Mouse (Mus musculus): ENCODE data around the gene Nop53.
A peak's percentile ranks its signal among the peaks of the same experiment; 100 is the strongest.

The Nop53 gene

DNA sequence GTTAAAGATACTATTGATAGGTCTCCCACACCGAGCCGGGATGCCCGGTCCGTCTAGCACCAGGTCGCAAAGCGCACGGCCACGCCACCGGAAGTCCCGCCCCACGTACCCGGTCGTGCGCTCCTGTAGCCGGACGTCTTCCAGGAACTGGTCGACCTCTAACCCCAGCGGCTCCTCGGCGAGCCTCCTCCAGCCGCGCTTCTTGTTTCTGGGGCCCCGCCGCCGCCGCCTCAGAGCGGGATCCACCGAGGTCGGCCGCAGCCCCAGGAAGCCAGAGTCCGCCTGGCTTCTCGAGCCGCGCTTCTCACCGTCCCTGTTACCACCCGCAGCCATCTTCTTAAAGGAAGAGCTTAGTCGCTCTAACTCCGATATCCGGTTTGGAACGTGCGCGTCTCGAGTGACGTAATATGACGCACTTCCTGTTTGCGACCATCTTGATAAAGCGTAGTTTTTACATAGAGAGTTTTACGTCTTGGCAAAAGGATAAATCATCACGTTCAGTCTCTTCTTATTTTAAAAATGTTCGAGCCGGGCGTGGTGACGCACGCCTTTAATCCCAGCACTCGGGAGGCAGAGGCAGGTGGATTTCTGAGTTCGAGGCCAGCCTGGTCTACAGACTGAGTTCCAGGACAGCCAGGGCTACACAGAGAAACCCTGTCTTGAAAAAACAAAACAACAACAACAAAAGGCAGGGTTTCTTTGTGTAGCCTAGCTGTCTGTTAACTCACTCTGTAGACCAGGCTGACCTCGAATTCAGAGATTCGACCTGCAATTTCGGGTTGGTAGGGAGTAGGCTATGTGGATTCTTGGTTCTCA lies at the start of gene Nop53:
Gene Nop53 (minus strand): TSS at position 354 of the 816 bp plus-strand sequence.
- peak; percentile 98 for DNase-seq (ENCODE audit: low read depth, low spot score)

- DNase-seq (ENCODE audit: low read depth, low spot score) = no peak
Observed at GRCm38 (mm10) chr7:15993789-15994188, 47.9 kb upstream of the Nop53 start.

DNA sequence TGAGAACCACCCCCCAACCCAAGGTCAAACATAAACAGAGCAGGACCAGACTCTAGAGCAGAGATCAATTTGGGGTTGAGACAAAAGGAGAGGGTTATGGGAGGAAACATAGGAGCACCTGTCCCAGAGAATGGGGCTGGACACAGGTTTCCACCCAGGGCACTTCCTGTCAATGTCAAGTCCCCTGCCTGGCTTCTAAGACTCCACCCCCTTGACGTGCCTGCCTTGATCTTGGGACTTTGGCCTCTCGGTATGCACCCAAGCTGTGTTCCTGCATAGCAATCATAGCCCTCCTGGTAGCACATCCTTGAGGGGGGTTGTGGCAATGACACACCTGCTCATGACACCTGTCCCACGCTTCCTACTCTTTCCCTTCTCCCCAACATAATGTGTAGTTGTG lies 47.3 kb upstream of the Nop53 start:
- DNase-seq (ENCODE audit: low read depth, low spot score) = no peak

DNA sequence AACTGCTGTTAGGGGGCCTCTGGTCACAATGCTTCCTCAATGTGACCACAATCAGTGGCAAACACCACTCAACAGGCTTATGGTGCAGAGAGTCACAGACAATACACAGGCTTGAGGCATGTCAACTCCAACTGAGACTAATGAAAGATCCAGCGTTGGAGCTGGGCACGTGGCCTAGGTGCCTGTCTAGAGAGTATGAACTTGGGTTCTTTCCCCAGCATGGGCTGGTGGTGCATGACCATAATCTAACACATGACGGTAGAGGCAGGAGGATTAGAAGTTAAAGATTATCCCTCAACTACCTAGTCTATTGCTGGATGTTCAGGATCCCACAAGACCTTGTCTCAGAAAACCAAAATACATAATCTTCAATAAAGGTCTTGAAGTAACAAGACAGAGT lies 45.9 kb upstream of the Nop53 start:
- no peak for DNase-seq (ENCODE audit: low read depth, low spot score)

DNA sequence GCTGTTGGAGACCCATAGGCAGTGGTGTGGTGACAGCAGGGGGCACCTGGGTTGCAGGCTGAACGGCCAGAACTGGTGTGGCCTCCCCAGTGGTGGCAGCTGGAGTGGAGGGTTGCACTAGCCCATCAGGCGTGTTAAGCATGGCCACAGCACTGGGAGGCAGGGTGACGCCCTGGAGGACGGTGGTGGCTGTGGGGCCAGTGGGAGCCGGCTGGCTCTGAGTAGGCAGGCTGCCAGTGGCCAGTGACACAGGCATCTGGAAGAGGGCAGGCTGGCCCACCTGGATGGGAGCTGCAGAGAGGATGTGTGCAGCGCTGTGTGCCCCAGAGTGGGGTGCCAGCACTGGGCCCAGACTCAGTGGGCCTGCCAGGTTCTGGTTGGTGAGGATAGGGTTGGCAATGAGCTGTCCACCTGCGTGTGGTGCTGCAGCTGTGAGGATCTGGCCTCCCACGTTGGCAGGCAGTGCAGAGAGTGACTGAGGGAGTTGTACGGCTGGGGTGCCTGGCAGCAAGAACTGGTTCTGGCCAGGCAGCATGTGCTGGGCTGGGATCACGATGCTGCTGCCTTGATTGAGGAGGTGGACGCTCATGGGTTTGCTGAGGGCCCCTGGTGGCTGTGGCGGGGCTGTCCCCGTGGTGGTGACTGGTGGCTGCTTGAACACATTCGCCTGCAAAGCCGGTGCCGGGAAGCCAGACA lies 41.9 kb upstream of the Nop53 start:
- DNase-seq (ENCODE audit: low read depth, low spot score) = no peak

- DNase-seq (ENCODE audit: low read depth, low spot score) = peak; percentile 68
Observed at GRCm38 (mm10) chr7:15982729-15983407, 37.0 kb upstream of the Nop53 start.

DNA sequence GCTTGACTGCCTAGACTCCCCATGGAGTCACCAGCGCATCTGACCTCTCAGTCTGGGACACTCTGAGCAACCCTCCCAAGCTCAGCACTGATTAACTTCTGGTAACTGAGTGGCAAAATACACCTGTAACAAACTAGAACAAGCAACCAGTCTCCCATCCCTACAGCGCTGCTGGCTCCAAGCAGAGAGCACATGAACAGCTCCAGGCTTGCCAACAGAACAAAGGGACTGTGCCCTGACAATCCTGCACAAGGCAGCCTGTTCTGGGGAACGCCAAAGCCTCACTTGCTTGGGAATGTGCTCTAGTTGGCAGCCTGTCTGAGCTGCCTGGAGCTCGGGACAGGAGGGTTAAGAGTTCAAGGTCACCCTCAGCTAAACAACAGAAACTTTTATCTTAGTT lies 35.7 kb upstream of the Nop53 start:
- DNase-seq (ENCODE audit: low read depth, low spot score) = no peak

DNA sequence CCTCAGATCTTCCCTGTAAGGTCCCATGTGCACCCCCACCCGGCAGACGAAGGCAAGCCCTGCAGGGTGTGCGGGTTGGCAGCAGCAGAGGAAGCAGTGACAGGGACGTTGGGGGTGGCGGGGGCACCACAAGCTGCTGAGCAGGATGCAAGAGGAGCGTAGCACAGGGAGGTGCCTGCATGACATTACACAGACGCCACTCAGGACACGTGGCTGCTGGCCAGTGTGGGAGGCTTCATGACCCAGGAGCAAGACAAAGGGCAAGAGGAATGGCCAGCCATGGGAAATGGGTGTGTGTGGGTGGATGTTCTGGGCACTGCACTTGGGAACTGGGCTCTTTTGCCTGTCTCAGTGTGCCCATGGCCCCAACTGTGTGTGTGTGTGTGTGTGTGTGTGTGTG lies 34.4 kb upstream of the Nop53 start:
- DNase-seq (ENCODE audit: low read depth, low spot score) = no peak

DNA sequence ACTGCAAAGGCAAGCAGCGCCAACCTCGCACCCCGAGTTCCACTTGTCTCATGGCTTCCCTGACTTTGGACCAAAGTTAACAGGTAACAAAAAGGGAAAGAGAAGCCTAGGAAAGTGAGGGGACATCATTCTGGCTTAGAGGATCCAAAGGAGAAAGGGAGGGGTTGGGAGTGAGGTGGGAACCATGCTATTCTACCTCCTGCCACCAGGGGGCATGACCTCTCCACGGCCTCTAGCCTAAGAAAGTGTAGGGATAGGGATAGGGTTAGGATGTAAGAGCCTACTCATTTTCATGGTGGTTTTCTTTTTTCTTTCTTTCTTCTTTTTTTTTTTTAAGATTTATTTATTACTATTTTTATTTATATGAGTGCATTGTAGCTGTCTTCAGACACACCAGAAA lies 30.0 kb upstream of the Nop53 start:
- DNase-seq (ENCODE audit: low read depth, low spot score) = peak; percentile 47

- no peak for DNase-seq (ENCODE audit: low read depth, low spot score)
Observed at GRCm38 (mm10) chr7:15975451-15975850, 29.6 kb upstream of the Nop53 start.

GRCm38 (mm10) chr7:15974712-15975111 lies 28.8 kb upstream of the Nop53 start:
- peak; percentile 71 for DNase-seq (ENCODE audit: low read depth, low spot score)

DNA sequence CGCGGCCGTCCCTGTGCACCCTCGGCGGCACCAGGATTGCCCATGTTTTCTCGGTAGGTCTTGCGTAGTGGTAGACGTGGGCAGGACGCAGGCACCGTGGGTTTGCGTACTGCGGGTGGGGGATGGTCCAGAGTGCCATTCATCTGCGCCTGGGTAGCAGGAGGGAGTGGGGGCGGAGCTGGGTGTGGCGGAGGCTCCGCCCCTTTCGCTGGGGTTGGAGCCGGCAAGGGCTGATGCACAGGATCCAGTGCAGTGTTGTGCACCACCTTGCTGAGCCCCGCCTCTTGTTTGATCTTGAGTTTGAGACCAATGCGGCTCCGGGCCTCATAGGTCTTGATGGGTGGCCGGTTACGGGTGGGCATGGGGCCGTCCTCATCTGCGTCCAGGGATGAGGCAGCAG lies 26.4 kb upstream of the Nop53 start:
- no peak for DNase-seq (ENCODE audit: low read depth, low spot score)

GRCm38 (mm10) chr7:15969674-15970073 lies 23.8 kb upstream of the Nop53 start:
- no peak for DNase-seq (ENCODE audit: low read depth, low spot score)

DNA sequence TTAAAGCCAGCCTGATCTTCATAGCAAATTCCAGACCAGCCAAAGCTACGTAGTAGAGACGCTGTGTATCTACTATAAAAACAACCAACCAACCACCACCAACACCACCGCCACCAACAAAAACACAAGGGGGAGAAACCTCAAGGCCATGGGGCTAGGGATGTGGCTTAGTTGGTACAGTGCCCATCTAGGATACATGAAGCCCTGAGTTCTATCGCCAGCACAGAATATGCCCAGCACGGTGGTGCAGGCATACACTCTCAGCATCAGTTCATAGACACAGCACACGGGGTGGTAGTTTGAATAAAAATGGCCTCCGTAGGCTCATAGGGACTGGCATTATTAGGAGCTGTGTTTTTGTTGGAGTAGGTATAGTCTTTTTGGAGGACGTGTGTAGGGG lies 22.4 kb upstream of the Nop53 start:
- no peak for DNase-seq (ENCODE audit: low read depth, low spot score)

DNA sequence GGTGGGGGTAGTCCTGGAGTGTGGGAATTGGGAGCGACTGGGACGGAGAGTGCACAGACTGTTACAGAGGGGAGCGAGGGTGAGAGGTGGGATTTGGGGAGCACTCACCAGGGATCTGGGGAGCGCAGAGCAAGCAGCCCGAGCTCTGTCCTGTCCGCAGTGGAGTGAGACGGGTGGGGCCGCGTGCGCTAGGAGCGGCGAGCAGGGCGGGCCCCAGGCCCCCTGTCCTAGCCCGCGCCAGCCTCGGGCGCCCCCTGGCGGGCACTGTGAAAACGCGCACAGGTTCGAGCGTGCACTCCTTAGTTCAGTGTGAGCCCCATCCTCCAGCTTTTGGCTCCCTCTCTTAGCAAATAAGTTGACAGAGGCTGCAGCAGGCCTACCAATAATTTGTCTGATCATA lies 21.4 kb upstream of the Nop53 start, which contains the start of gene Ehd2:
Gene Ehd2 (minus strand): TSS at position 256 of the 400 bp plus-strand sequence.
- DNase-seq (ENCODE audit: low read depth, low spot score) = peak; percentile 63

- DNase-seq (ENCODE audit: low read depth, low spot score) = no peak
Observed at GRCm38 (mm10) chr7:15966489-15966888, 20.6 kb upstream of the Nop53 start.

- DNase-seq (ENCODE audit: low read depth, low spot score) = no peak
Observed at GRCm38 (mm10) chr7:15963798-15964652, 18.2 kb upstream of the Nop53 start.

DNA sequence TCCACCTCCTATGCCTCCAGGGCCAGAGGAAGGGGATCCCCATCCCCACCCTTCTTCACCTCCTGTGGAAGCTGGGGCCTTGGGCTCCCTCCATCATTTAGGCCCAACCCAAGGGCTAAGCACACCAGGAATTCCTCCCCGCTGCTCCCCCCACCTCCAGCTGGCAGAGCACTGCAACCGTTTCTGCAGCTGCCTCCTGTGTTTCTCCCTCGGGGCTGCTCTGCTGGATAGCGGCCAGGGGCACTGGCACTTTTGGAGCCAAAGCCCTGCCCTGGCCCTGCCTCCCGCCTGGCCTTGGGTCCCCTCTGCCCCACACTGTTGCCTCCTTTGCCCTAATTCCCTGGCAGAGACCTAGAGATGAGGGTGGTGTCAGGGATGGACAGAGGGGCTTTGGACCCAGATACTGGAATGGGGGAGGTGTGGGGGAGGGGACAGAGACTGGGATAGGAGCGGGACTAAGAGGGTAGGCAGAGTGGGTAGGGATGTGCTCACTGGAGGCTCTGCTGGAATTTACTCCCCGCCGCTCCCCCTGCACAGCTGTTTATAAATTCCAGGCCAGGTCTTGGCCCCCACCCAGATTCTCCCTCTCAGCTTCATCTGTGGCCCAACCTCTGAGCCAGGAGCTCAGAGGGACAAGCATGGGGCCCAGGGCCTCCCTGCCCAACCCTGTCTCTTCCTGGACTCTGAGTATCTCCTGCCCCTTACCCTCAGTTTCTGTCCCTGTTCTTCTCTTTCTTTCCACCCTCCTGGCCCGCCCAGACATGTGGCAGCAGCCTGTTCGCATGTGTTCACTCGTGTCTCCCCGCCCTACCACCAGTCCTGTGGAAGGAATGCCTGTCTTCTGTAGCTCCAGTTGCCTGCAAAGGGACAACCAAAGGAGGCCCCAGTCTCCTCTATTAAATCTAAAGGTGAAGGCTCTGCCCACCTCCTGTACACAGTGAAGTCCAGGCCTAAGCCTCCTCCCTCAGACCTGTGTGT lies 16.7 kb upstream of the Nop53 start:
- DNase-seq (ENCODE audit: low read depth, low spot score) = no peak

DNA sequence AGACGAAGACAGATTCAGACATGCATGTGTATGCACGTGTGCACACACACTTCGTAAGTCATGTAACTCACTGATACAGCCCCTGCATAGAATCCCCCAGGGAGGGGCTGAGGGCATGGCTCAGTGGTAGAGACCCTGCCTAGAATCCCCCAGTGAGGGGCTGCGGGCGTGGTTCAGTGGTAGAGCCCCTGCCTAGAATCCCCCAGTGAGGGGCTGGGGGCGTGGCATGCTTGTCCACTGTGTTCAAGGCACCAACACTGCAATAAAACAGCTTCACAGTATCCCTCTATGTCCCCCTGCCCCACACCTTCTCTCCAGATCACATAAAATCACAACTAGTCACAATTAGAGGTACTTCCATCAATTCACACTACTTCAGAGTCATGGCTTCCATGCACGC lies 15.9 kb upstream of the Nop53 start:
- no peak for DNase-seq (ENCODE audit: low read depth, low spot score)

- no peak for DNase-seq (ENCODE audit: low read depth, low spot score)
Observed at GRCm38 (mm10) chr7:15961239-15961638, 15.4 kb upstream of the Nop53 start.

Measured in CD4-positive helper T cell, adult 2 months (primary cell).